Mouse (Mus musculus): ENCODE measurements around the gene Med12l. TPM values are rescaled to one million over a fixed set of nuclear protein-coding genes. Genes with fewer than 3 reads are reported as not detected.
"Not testable (repeated sequence)": the region's sequence is repeated elsewhere in the genome, so short reads cannot be mapped to it uniquely, and the experiment has no call there.

Med12l gene
- polyA plus RNA-seq, 1 experiment from 2014 or later, result 0.82 TPM

- Histone ChIP-seq H3K27ac (no peak overlapping the region), H3K4me2 (ENCODE audit: low read length) (no peak overlapping the region), H3K27me3 (ENCODE audit: insufficient read depth, low read length) (no peaks in the 10 kb centered on the region), H3K9me3 (replicated peaks; ENCODE audit: low read length) (no peaks in the 10 kb centered on the region), H3K9ac (ENCODE audit: low read depth, low read length) (no peak overlapping the region), H3K4me1 (replicated peaks; ENCODE audit: insufficient read depth, low read length) (no peaks in the 10 kb centered on the region), H3K4me3 (replicated peaks; ENCODE audit: low read depth, low read length) (no peak overlapping the region), H3K36me3 (ENCODE audit: insufficient read depth, low read length) (no peaks in the 10 kb centered on the region)
- ATAC-seq (replicated peaks; ENCODE audit: low FRiP score, low read depth), result no peak
- WGBS, result 51% methylated on average over 8 of the region's 8 CpGs
- TF ChIP-seq CTCF (IDR thresholded peaks at IDR 0.05; ENCODE audit: low read depth), result no peak
- DNase-seq (ENCODE audit: low spot score), result no peak
Observed at GRCm38 (mm10) chr3:59066558-59067294, 61.1 kb downstream of the Med12l start.

- TF ChIP-seq CTCF (IDR thresholded peaks at IDR 0.05; ENCODE audit: low read depth), result peak; percentile 43
- H3K9ac ChIP-seq (ENCODE audit: low read depth, low read length), result not testable (repeated sequence)
- 93% methylated on average over 1 of the region's 1 CpGs for WGBS
Observed at GRCm38 (mm10) chr3:59069071-59069470, 63.4 kb downstream of the Med12l start.

GRCm38 (mm10) chr3:59077278-59077677, 71.7 kb downstream of the Med12l start:
- H3K27ac ChIP-seq, result no peak overlapping the region
- H3K4me3 ChIP-seq (replicated peaks; ENCODE audit: low read depth, low read length), result no peak overlapping the region
- ATAC-seq (replicated peaks; ENCODE audit: low FRiP score, low read depth) (no peak), DNase-seq (ENCODE audit: low spot score) (peak; percentile 49)
- H3K27me3 ChIP-seq (ENCODE audit: insufficient read depth, low read length), result no peaks in the 10 kb centered on the region
- no peaks in the 10 kb centered on the region for H3K9me3 ChIP-seq (replicated peaks; ENCODE audit: low read length)
- WGBS, result 43% methylated on average over 4 of the region's 4 CpGs
- H3K4me1 ChIP-seq (replicated peaks; ENCODE audit: insufficient read depth, low read length), result peaks cover 6% of the 10 kb centered on the region; the same call in 1 of the 2 replicates
- TF ChIP-seq CTCF (IDR thresholded peaks at IDR 0.05; ENCODE audit: low read depth), result peak; percentile 71
- H3K9ac ChIP-seq (ENCODE audit: low read depth, low read length), result no peak overlapping the region
- H3K36me3 ChIP-seq (ENCODE audit: insufficient read depth, low read length), result no peaks in the 10 kb centered on the region
- H3K4me2 ChIP-seq (ENCODE audit: low read length), result no peak overlapping the region

More at GRCm38 (mm10) chr3:59069071-59069470, 63.4 kb downstream of the Med12l start:
- H3K36me3 ChIP-seq (ENCODE audit: insufficient read depth, low read length); H3K9me3 ChIP-seq (replicated peaks; ENCODE audit: low read length); H3K27me3 ChIP-seq (ENCODE audit: insufficient read depth, low read length); H3K27ac ChIP-seq; H3K4me1 ChIP-seq (replicated peaks; ENCODE audit: insufficient read depth, low read length); ATAC-seq (replicated peaks; ENCODE audit: low FRiP score, low read depth); H3K4me3 ChIP-seq (replicated peaks; ENCODE audit: low read depth, low read length); H3K4me2 ChIP-seq (ENCODE audit: low read length); DNase-seq (ENCODE audit: low spot score): not testable (repeated sequence)

GRCm38 (mm10) chr3:59078585-59078984, 73.0 kb downstream of the Med12l start:
- H3K4me1 ChIP-seq (replicated peaks; ENCODE audit: insufficient read depth, low read length), result peaks cover 6% of the 10 kb centered on the region; the same call in 1 of the 2 replicates
- no peak for TF ChIP-seq CTCF (IDR thresholded peaks at IDR 0.05; ENCODE audit: low read depth)
- ATAC-seq (replicated peaks; ENCODE audit: low FRiP score, low read depth), result no peak

GRCm38 (mm10) chr3:59079327-59079726, 73.7 kb downstream of the Med12l start:
- no peaks in the 10 kb centered on the region for H3K9me3 ChIP-seq (replicated peaks; ENCODE audit: low read length)
- no peak for ATAC-seq (replicated peaks; ENCODE audit: low FRiP score, low read depth)
- H3K4me3 ChIP-seq (replicated peaks; ENCODE audit: low read depth, low read length), result no peak overlapping the region
- no peak overlapping the region for H3K4me2 ChIP-seq (ENCODE audit: low read length)
- no peaks in the 10 kb centered on the region for H3K36me3 ChIP-seq (ENCODE audit: insufficient read depth, low read length)
- H3K27ac ChIP-seq, result no peak overlapping the region
- H3K4me1 ChIP-seq (replicated peaks; ENCODE audit: insufficient read depth, low read length), result peaks cover 6% of the 10 kb centered on the region; the same call in 1 of the 2 replicates
- no peak overlapping the region for H3K9ac ChIP-seq (ENCODE audit: low read depth, low read length)
- TF ChIP-seq CTCF (IDR thresholded peaks at IDR 0.05; ENCODE audit: low read depth), result peak; percentile 77
- DNase-seq (ENCODE audit: low spot score), result peak; percentile 68
- 42% methylated on average over 4 of the region's 4 CpGs for WGBS
- no peaks in the 10 kb centered on the region for H3K27me3 ChIP-seq (ENCODE audit: insufficient read depth, low read length)

More at GRCm38 (mm10) chr3:59078585-59078984, 73.0 kb downstream of the Med12l start:
- Histone ChIP-seq H3K27me3 (ENCODE audit: insufficient read depth, low read length) (no peaks in the 10 kb centered on the region), H3K9me3 (replicated peaks; ENCODE audit: low read length) (no peaks in the 10 kb centered on the region), H3K4me3 (replicated peaks; ENCODE audit: low read depth, low read length) (no peak overlapping the region), H3K36me3 (ENCODE audit: insufficient read depth, low read length) (no peaks in the 10 kb centered on the region), H3K9ac (ENCODE audit: low read depth, low read length) (no peak overlapping the region), H3K4me2 (ENCODE audit: low read length) (no peak overlapping the region), H3K27ac (no peak overlapping the region)
- no peak for DNase-seq (ENCODE audit: low spot score)
- WGBS, result 51% methylated on average over 11 of the region's 11 CpGs

GRCm38 (mm10) chr3:59080293-59080916, 74.8 kb downstream of the Med12l start:
- H3K9ac ChIP-seq (ENCODE audit: low read depth, low read length), result no peak overlapping the region
- ATAC-seq (replicated peaks; ENCODE audit: low FRiP score, low read depth) (peak; percentile 10; the same call in 1 of the 2 replicates), DNase-seq (ENCODE audit: low spot score) (peak; percentile 33)
- no peaks in the 10 kb centered on the region for H3K9me3 ChIP-seq (replicated peaks; ENCODE audit: low read length)
- H3K36me3 ChIP-seq (ENCODE audit: insufficient read depth, low read length), result no peaks in the 10 kb centered on the region
- no peak overlapping the region for H3K4me2 ChIP-seq (ENCODE audit: low read length)
- no peak overlapping the region for H3K27ac ChIP-seq
- H3K4me3 ChIP-seq (replicated peaks; ENCODE audit: low read depth, low read length), result no peak overlapping the region
- 18% methylated on average over 6 of the region's 6 CpGs for WGBS
- peaks cover 6% of the 10 kb centered on the region; the same call in 1 of the 2 replicates for H3K4me1 ChIP-seq (replicated peaks; ENCODE audit: insufficient read depth, low read length)
- no peaks in the 10 kb centered on the region for H3K27me3 ChIP-seq (ENCODE audit: insufficient read depth, low read length)
- TF ChIP-seq CTCF (IDR thresholded peaks at IDR 0.05; ENCODE audit: low read depth), result no peak
